Mouse (Mus musculus) gastrocnemius, postnatal 4 days (tissue): Measurements from ENCODE around the gene Dact1. TPM values are rescaled to one million over a fixed set of nuclear protein-coding genes. Genes with fewer than 3 reads are reported as not detected.

ENCODE experiments used
- total RNA-seq, 2 experiments: library from RNA; stranded (reverse); gene quantifications; 2 replicates each; pipeline ENCODE4 v1.2.3; 2021

Gene Dact1
- total RNA-seq, 2 experiments from 2014 or later: 36.5 to 39.1 TPM

Other genes with a start within 250 kb of the Dact1 start
- gene Tomm20l, start 198.5 kb upstream of the Dact1 start, total RNA-seq: not detected
- gene Timm9, start 173.2 kb upstream of the Dact1 start, total RNA-seq: 10 to 100 TPM; 28.7 to 32.9 TPM
- 1 to 10 TPM; 5.9 to 7.6 TPM for gene 2700049A03Rik, start 173.0 kb upstream of the Dact1 start, total RNA-seq